Mouse (Mus musculus) regulatory T cell (primary cell): ENCODE results near the gene Fgfr3.

Experiments used
- in situ Hi-C: fragments of 300-600 bp; cut with MboI, MseI; formaldehyde crosslinking; loops from one replicate; pipeline ENCODE4 v1.15.1; 2025; ENCODE audit warnings: high pct_unique_total_duplicates

Gene Fgfr3

GRCm38 (mm10) chr5:33728841-33729240 is 7.4 kb downstream of the Fgfr3 start:
- in situ Hi-C loops = loop anchor here (25.0 kb wide), 1 partner anchor 1533 kb away; no protein-coding TSS in a partner anchor

GRCm38 (mm10) chr5:33730516-33730915 is 9.0 kb downstream of the Fgfr3 start:
- in situ Hi-C loops = loop anchor here (5.0 to 25.0 kb wide), 2 partner anchors 43 to 1532 kb away; no protein-coding TSS in a partner anchor

- in situ Hi-C loops = loop anchor here (5.0 to 25.0 kb wide), 2 partner anchors 44 to 1531 kb away; no protein-coding TSS in a partner anchor
Measured at GRCm38 (mm10) chr5:33731051-33731450, 9.6 kb downstream of the Fgfr3 start.

DNA sequence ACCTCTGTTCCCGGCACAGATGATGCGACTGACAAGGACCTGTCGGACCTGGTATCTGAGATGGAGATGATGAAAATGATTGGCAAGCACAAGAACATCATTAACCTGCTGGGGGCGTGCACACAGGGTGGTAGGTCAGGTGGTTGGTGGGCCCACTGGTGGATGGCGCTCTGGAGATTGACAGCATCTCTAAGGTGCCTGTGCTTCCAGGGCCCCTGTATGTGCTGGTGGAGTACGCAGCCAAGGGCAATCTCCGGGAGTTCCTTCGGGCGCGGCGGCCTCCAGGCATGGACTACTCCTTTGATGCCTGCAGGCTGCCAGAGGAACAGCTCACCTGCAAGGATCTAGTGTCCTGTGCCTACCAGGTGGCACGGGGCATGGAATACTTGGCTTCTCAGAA is 12.4 kb downstream of the Fgfr3 start:
- in situ Hi-C loops = loop anchor here (5.0 to 25.0 kb wide), 2 partner anchors 47 to 1528 kb away; no protein-coding TSS in a partner anchor

DNA sequence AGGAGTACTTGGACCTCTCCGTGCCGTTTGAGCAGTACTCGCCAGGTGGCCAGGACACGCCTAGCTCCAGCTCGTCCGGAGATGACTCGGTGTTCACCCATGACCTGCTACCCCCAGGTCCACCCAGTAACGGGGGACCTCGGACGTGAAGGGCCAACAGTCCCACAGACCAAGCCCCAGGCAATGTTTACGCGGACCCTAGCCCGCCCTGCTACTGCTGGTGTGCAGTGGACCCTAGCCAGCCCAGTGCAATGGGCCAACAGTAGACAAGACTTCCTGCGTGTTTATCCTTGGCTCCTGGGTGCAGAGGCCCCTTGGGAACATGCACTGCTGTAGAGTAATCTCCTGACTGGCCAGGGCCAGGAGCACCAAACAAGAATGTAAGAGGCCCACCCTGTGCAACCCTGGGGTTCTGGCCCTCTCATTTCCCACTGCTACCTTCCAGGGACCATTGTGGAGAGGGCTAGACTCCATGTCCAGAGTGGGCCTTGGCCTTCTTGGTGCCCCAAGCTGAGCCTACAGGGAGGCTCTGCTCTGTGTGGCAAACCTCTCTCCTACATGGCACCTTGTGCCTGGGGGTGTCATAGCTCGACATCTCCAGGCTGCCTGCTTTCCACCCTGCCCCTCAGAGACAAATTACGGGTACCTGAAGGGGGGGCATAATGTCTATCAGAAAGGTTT is 14.1 kb downstream of the Fgfr3 start:
- in situ Hi-C loops = loop anchor here (25.0 kb wide), 1 partner anchor 1527 kb away; no protein-coding TSS in a partner anchor

- in situ Hi-C loops = loop anchor here (25.0 kb wide), 1 partner anchor 1526 kb away; no protein-coding TSS in a partner anchor
Measured at GRCm38 (mm10) chr5:33736230-33736629, 14.8 kb downstream of the Fgfr3 start.

GRCm38 (mm10) chr5:33737903-33738321 is 16.4 kb downstream of the Fgfr3 start:
- in situ Hi-C loops = loop anchor here (25.0 kb wide), 1 partner anchor 1524 kb away; no protein-coding TSS in a partner anchor

DNA sequence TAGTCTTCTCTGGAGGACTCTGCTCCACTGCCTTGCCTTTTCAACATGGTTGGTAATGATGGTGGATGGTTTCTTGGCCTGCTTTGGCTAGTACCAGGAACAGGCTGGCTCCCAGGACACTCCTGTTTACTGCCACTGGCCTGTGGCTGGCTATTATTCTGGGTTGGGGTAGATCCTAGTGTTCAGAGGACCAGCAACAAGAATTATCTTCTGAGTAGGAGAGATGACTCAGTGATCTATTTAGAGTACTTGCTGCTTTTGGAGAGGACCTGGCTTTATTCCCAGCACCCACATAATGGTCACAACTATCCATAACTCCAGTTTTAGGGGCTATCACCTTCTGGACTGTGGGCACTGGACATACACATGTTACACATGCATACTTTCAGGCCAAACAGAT is 16.9 kb downstream of the Fgfr3 start:
- in situ Hi-C loops = loop anchor here (25.0 kb wide), 1 partner anchor 1524 kb away; no protein-coding TSS in a partner anchor

DNA sequence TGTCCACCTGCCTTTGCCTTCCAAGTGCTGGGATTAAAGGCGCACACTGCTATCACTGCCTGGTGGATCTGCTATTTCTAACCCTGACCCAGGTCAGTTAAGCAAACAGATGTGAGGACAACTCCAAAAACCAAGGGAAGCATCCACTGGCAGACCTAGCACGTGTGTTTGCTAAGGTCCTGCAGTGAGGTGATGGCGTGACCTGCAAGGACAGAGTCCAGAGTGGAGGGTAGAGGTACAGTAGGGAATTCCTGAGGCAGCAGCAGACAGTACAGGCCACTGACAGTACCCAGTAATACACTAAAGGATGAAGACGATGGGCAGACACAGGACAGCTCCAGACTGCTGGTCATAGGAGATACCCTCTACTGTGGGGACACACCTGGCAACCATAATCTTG is 19.1 kb downstream of the Fgfr3 start:
- in situ Hi-C loops = loop anchor here (25.0 kb wide), 1 partner anchor 1522 kb away; no protein-coding TSS in a partner anchor

DNA sequence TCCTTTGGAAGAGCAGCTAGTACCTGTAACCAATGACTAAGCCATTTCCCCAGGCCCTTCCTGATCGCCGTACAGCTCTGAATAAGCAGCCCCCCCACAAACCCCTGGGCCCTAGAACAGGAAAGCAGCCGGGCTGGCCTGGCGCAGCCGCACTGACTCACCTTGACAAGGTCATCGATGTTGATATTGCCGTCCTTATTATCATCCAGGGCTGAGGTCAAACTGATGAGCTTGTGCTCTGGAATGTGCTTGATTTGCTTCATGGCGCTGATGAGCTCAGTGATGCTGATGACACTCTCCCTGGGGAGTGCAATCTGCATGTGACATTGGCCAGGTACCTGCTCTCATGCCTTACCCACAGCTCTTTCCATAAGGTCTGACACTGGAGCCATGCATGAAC is 22.0 kb downstream of the Fgfr3 start:
- in situ Hi-C loops = loop anchor here (25.0 kb wide), 1 partner anchor 1519 kb away; no protein-coding TSS in a partner anchor

- in situ Hi-C loops = no loop called here
Measured at GRCm38 (mm10) chr5:33777195-33777594, 55.7 kb downstream of the Fgfr3 start.

DNA sequence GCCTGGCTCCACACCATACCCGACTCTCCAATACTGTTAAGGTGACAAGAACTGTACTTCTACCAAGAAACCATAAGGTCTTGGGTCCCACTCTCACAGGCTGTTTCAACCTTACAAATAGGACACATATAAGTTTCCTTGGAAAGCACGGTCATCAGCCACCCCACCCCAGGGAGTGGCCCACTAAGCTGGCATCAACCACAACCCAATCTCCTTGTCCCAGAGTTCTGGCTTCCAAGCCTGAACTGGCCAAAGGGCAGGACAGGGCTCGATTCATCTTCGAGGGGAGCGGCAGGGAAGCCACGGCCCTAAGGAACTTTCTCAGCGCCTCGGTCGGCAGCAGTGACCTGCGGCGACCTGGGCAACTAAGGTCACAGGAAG is 60.5 kb downstream of the Fgfr3 start:
- in situ Hi-C loops = no loop called here

DNA sequence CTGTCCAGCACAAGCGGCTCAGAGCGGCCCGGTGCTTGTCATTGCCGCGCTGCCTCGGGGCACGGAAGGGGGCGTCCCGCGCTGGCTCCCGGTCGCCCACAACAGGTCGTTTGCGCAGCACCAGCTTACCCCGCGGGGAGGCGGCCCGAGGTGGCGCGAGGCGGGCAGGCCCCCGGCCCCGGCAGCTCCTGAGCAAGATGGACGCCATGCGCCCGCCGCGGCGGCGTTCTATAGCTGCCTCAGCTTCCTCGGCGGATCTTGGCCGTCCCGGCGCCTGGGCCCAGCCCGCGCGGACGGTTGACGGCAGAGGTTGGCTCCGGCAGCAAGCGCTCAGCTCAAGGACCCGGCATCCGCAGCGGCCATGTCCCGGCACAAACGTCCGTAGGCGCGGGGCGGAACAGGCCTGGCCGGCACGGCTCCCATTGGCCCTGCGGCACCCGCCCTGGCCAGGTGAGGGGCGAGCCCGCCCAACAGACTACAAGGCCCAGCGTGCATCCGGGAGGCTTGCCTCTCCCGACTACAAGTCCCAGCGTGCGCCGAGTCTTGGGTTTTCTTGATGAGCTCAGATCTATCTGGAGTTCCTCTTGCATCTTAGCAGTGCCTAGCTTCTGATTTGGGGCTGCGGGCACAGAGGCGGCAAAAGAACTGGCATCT is 61.0 kb downstream of the Fgfr3 start, which contains the start of gene Letm1:
Gene Letm1, minus strand, starts transcription at position 473 of the 654 bp plus-strand sequence.
- in situ Hi-C loops = no loop called here

DNA sequence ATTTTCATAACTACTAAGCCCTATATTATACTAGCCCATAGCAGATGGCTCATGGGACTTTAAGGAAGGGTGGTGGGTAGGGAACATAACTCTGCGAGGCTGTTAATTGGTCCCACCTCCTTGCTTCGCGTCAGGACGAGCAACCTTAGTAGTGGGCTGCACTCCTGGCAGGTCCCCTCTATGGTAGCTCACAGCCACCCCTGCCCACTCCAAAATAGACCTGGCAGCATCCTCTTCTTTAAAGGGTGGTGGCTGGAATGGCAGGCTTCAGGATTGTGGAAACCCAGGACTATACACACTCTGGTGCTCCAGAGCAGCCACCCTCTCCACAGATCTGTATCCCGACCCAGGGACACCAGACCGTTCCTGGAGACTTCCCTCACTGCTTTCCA is 61.5 kb downstream of the Fgfr3 start:
- in situ Hi-C loops = no loop called here
